Mouse (Mus musculus): ENCODE data around the gene Evc. TPM values are rescaled to one million over a fixed set of nuclear protein-coding genes. Genes with fewer than 3 reads are reported as not detected.

Evc gene
- polyA plus RNA-seq, 1 experiment from 2014 or later, result 23.5 TPM

Other genes starting within 250 kb of the Evc start
- 6.9 and 8.2 TPM in 2 replicates for gene Crmp1, start 95.0 kb downstream of the Evc start, polyA plus RNA-seq (2015; fragmentation: Nextera tagmentation; extraction: Ambion mirVana)
- gene Evc2, start 1.6 kb upstream of the Evc start, polyA plus RNA-seq (2015; fragmentation: Nextera tagmentation; extraction: Ambion mirVana), result 21.1 and 22.2 TPM in 2 replicates